Mouse (Mus musculus): Measurements from ENCODE around the gene Trpc7.

Trpc7 gene

GRCm38 (mm10) chr13:56895893-56896292, at the start of gene Trpc7:
Trpc7 (minus strand) TSS chr13:56895993.
- no peak for DNase-seq

DNA sequence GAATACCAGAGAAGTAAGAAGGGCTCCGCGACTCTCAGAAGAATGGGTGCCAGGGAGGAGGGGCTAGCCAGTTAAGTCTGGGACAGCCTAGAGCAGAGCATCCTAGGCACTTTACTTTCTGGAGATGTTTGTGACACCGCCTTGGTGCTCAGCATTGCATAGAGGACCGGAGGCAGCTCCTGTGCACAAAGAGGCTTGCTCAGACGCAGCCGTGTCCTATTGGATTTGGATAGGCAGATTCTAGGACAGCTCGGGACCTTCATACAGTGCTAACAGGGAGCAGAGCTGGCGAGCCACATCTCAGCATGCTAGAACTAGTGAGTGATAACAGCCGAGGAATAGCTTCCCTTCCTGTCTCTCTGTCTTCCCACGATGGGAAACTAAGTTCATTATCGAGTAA, 43.5 kb upstream of the Trpc7 start:
- DNase-seq: no peak

- DNase-seq: no peak
Measured at GRCm38 (mm10) chr13:56933832-56934510, 38.2 kb upstream of the Trpc7 start.

- no peak for DNase-seq
Measured at GRCm38 (mm10) chr13:56930421-56930820, 34.6 kb upstream of the Trpc7 start.

DNA sequence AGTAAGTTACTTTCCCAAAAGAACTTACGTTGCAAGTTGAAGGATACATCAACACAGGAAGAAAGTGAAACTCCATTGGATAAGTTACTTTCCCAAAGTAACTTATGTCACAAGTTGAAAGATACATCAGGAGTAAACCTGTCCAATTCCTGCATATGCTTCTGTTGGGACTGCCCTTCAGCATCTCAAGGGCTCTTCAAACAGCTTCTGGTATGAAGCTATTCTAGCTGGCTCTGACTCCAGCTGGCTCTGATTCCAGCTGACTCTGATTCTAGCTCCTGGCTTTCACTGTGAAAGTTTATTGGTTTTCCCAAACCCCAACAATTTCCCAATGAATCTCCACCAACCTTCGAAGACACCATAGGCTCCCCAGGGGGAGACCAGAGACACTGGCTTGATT, 27.2 kb upstream of the Trpc7 start:
- DNase-seq: no peak

GRCm38 (mm10) chr13:56921251-56921650, 25.5 kb upstream of the Trpc7 start:
- DNase-seq: no peak

DNA sequence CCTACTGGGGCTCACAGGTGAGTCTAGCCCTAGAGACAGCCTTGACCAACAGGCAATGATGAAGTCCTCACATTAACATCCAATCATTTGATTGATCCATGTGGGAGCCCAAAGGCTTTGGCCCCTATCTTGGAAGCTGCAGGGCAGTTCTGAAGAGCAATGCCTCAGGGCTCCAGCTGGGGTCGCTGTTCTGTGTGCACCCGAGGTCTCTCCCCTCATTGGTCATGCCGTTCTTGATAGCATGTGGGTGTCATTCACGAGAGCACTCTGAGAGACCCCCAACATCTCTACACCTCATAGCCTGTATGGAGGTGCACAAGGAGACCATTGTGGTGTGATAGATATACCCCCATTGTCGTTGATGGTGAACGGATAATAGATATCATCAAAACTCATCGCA, 18.9 kb upstream of the Trpc7 start:
- DNase-seq: no peak

DNA sequence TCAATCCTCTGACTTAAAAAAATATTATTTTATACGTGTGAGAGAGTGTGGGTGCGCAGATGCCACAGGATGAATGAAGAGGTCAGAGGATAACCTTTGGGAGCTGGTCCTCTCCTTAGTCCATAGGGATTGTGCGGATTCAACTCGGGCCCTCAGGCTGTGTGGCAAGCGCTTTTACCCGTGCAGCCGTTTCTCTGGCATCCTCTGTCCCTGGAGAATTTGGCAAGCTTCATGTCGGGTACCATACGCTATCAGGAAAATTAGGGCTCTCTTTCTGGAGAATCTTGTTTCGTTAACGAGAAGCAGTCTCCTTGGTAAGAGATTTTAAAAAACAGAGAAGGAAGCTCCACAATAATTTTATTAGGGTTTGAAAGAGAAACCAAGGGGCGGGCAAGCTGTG, 15.3 kb upstream of the Trpc7 start:
- no peak for DNase-seq

- peak; percentile 68 for DNase-seq
Measured at GRCm38 (mm10) chr13:56895386-56895785, 407 bp downstream of the Trpc7 start.

- no peak for DNase-seq
Measured at GRCm38 (mm10) chr13:56894543-56894942, 1.2 kb downstream of the Trpc7 start.

DNA sequence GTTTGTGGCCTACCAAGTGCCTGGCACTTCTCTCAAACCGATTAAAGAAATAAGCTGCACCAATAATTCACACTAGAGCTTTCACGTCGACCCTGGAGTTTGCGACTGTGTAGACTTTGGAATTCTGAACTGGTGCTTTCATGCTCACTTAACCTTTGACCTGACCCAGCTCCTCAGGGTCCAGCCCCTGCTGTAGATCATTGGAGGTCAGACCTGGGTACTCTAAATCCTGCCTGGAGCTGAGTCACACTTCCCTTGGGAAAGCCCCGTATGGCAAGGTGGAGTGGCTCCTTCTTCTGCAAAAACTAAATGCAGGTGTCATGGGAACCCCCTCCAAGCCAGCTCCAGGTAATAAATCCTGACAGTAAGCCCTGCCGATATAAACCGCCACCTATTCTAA, 5.9 kb downstream of the Trpc7 start:
- DNase-seq: no peak

- no peak for DNase-seq
Measured at GRCm38 (mm10) chr13:56882931-56883330, 12.9 kb downstream of the Trpc7 start.

DNA sequence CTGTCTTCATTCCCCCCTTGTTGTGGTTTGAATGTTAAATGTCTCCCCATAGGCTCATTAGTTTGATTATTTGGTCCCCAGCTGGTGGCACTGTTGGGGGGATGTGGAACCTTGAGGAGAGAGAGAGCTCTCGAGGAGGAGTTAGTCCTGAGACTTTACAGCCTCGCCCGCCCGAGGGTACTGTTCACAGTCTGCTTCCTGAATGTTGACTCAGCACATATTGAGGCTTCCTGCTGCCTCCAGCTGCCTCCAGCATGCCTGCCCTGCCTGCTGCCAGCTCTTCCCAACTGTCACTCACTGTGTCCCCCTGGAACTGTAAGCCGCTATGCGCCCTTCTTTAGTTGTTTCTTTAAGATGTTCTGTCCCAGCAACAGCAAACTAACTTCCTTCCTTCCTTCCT, 31.2 kb downstream of the Trpc7 start:
- no peak for DNase-seq

GRCm38 (mm10) chr13:56862011-56862410, 33.8 kb downstream of the Trpc7 start:
- no peak for DNase-seq

- no peak for DNase-seq
Measured at GRCm38 (mm10) chr13:56854506-56854905, 41.3 kb downstream of the Trpc7 start.

DNA sequence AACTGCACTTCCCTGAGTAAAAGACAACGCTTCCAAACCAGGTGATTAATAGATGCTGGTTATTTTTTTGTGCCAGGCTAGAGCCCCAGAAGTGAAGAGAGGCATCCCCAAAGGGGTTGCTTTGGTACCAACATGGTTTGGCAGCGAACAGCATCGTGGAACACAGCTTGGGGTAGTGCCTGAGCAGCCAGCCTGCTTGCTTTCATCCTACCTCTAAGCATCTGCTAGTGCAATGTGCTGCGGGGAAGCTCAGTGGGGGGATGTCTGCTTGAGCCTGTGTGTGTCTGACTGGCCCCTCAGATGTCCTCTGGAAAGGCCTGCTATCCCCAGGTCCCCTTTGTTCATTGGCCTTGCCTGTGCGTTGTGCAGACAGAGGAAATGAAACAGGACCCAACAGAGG, 42.4 kb downstream of the Trpc7 start:
- DNase-seq: no peak

GRCm38 (mm10) chr13:56845866-56846265, 49.9 kb downstream of the Trpc7 start:
- DNase-seq: no peak

DNA sequence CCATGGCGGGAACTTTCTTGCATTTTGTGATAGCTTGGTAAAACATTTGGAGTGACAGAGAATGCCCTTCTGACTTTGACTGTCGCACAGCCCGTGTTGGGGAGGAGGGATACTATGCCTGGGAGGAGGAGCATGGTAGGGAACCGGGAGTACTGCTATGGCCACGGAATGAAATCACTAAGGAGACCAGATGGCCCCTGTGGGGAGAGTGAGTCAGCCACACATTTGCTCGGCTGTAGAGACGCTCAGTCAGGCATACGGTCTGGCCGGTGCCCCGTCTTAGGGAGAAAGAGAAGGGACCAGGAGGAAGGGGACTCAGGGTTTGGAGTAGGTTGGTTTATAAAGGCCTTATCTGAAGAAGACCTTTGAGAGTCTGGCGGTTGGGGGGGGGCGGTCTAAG, 80.3 kb downstream of the Trpc7 start:
- DNase-seq: no peak

DNA sequence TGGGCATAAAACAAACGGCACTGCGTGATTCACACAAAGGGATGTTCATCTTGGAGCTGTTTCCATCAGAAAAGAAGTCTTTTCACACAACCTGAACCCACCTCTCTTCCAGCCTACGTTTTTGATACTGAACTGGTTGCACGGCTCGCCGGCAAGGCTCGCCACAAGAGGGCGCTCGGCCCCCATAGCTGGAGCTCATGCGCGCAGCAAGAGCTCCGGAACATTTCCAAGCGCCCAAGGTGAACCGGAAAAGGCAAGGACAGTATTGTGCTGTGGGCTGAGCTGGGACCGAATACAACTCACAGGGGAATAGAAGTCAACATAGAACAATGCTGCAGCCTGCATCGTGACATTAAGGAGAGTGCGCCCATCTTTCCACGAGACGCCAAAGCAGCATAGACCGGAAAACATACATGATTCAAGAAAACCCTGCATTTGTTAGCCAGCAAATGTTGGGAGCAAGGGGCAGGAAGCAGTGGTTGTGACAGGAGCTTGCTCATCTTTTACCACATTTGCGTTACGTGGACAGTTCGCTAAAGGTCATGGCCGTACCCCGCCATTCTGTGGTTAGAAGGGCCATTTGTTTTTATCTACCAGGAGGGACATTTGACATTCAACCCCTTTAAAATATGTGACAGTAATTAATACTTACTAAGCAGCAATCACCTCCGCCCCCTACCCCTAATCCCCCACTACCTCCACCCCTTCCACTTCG, 88.9 kb downstream of the Trpc7 start:
- DNase-seq: peak; percentile 94

DNA sequence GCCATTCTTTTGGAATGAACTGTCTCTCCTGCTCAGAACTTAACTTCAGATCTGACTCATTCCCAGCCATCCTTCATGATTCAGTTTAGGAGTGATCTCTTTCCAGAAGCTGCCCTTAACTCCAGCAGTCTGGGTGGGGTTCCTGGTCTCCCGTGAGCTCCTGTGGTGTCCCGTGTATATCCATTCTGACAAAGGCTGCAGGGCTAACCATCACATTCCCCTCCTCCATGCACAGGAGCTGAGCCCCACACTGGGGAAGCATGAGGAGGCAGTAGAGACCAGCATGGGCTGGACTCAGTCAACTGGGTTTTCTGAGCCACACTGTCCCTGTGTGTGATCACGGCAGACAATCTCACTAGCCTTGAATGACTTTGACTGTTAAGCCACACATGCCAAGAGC, 90.7 kb downstream of the Trpc7 start:
- DNase-seq: no peak

DNA sequence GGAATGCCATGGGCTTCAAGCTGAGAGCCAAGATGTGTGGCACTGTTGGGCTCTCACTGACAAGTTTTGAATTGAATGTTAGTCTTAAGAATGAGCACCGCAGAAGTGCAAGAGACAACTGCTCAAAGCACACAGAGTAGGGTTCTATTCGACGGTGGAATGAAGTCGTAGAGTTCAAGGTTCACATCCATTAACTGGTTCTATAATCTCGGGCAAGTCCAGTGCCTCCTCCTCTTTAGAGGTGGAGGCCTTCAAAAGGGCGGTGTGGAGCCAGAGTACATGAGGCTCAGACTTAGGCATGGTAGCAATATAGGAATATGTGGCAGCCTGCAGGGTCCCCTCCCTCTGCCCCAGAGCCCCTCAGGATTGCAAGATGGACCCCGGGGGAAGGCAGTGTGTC, 98.3 kb downstream of the Trpc7 start:
- DNase-seq: no peak

- no peak for DNase-seq
Measured at GRCm38 (mm10) chr13:56795501-56795900, 100.3 kb downstream of the Trpc7 start.

GRCm38 (mm10) chr13:56794441-56794840, 101.4 kb downstream of the Trpc7 start:
- no peak for DNase-seq

DNA sequence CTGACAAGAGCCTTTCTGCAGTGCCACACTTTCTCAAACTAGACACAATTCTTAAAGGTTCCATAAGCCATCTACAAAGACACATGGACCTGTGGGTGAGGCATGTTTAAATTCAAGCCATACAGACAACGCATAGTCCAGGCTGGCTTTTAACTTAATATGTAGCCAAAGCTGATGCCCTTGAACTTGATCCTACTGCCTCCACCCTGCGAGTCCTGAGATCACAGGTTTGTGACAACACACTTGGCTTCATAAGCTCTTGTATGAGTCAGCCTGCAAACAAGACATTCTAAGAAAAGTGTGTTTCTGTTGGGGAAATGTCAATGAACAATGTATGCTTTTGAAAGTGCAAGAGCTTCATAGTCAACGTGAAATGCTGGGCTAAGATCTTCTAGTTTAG, 102.9 kb downstream of the Trpc7 start:
- DNase-seq: no peak

DNA sequence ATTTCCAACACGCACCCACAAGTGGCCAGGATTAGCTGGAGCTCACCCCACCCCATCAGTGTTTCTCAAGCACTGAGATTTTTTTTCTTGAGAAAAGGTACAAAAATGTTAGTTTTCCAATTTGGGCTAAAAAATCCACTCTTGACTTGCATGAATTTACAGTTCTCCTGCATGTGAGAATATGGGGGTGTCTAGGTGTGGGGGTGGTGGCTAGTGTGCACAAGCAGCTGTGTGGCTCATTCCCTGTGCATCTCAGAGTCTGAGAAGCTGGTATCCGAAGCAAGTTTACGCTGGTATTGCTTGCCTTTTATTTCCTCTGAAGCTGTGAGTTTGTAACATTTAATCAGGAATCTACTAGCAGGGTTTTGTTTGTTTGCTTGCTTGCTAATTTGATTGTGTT, 105.1 kb downstream of the Trpc7 start:
- DNase-seq: no peak

All from thymus, postnatal 4 days (tissue).